Mouse (Mus musculus) cerebellum, postnatal 10 days (tissue): Measurements from ENCODE around the gene Mapk8.
A peak's percentile ranks its signal among the peaks of the same experiment; 100 is the strongest.

Experiments used
- DNase-seq, 2 experiments: peaks; one replicate each; pipeline ENCODE4 v3.0.0; 2021; ENCODE audit warnings: mixed read lengths in 2 of 2

Gene Mapk8

DNA sequence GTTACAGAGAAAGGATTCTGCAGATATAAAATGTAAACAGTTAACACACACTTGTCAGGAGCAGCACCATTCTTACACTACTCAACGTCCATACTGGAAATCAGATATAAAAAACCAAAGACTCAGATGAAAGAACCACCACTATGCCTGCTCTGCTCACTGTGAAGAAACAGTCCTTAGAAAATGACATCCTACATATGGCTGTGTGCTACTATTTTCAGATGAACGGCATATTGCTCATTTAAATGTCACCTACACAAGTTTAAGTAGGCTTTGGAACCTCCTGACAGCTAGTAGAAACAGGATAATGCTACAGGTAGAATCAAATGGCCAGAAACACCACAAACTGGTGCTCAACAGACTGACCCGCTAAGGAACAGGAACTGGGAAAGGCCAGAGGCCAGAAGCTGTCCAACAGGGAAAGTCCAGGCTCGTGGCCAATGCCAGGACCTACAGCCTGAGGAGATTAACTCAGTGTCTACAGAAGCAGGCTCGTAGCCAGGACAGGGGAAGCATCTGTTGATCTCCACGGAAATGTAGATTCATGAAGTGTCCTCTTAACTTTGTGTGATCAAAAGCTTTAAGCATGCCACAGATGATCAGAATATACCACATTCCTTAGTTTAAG lies 66.0 kb downstream of the Mapk8 start:
- DNase-seq: peak; percentile 65 to 80

DNA sequence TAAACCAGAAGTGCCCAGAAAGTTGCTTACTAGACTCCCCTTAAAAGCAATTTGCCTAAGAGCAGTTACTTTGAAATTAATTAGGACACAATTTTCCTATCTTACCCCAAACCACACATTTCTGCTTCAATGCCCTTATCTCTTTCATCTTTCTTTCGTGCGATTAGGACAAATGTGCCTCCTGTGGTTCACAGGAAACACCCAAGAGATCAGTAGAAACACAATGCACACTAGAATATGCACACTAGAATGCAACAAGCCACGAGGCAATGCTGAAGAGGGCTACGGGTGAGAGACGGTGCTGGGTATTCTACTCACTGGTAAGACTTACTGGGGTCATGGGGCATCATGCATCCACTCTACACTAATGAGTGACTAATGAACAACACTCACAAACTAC lies 68.2 kb downstream of the Mapk8 start:
- DNase-seq: no peak

DNA sequence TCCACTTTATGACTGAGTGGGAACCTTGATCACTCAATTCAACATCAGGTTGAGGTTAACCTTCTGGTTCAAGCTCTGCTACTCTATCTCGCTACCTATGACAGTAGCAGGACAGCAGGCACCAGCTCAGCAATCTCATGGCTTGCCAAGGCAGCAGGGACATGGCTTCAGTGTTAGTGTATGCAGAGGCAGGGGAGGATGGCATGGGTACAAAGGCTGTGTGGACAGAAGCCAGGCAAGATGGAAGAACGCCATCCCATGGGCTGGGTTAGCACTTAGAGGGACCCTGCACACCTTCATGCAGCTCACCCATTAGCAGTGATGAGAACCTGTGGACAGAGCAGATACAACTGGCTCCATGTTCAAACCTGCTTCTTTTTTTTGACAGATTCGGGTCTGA lies 69.7 kb downstream of the Mapk8 start:
- peak; percentile 57 to 70 for DNase-seq

DNA sequence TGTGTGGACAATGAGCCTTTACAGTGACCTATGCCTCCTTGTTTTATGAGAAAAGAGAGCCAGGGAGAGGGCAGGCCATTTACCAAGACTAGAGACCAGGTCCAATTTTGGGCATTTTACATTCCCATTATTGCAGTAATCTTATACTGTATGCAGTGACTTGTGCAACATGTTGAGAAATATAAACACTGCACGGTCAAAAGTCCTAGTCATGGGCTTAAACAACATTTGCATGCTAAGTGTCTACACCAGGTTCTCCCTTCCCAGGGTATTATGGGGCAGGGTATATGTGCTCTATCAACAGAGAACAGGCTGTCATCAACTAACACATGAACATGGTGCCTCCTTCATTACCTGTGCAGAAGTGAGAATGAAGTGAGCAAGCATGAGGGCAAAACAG lies 72.9 kb downstream of the Mapk8 start:
- no peak for DNase-seq

DNA sequence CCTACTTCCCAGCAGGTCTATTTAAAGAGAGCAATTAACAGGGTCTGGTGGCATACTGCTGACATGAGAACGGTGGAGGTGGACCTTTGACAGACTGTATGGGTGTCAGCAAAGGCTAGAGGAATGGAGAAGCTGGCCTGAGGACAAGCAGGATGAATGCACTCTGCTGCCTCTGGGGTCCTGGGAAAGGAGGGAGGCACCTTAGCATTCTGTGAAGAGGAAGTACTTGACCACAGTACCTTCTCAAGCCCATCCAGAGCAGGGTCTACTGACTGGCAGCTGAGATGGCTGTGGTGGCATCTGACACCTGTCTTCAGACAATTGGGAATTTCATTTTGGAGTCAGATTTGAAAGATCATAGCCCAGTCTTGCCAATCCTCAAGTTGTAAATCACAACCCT lies 73.7 kb downstream of the Mapk8 start:
- no peak for DNase-seq

DNA sequence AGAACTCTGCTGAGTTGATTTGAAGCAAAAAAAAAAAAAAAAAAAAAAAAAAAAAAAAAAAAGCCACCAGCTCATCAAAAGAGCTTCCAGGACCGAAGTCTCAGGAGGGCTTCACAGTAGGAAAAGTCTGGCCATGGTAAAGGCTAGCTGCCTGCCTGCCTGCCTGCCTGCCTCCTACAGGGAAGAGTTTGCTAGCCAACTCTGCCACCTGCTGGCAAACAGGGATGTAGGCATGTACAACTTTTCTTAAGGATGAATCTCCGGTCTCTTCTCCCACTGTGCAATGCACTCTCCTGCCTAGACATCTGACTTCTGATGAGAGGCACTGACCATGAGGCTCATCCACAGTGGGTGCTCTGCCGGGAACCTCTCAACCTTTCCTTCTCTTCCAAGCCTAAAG lies 75.7 kb downstream of the Mapk8 start:
- peak; percentile 80 to 82 for DNase-seq

DNA sequence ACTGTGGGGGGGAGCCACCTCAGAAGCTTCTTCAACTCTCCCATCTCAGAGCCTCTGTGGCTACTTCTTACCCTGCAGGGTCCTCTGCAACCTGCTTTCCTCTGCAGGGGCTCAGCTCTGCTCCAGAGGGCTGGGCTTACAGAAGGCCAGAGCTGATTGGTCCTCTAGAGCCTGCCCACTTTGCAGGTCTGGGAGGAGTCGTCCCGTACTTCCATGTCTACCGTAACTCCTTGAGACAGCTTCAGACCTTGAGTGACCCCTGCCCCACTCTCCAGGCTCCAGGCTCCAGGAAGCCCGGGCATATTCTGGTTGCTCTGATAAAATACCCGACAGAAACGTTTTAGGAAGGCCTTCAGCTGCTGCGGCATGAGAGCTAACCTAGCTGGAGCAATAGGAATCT lies 76.9 kb downstream of the Mapk8 start:
- DNase-seq: peak in 1 of 2 experiments; percentile 22

DNA sequence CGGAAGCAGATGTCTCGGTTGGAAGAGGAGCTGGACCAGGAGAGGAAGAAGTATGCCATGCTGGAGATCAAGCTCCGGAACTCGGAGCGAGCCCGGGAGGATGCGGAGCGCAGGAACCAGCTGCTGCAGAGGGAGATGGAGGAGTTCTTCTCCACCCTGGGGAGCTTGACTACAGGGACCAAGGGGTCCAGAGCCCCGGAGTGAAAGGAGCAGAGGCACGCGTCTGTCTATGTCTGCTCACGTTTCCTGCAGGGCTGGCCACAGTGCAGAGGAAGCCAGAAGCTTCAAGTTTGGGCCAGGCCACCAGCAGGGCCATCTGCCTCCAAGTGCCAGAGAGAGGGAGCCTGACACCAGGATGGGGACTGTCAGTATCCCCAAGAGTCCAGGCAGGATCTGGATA lies 77.6 kb downstream of the Mapk8 start:
- DNase-seq: peak in 1 of 2 experiments; percentile 57

DNA sequence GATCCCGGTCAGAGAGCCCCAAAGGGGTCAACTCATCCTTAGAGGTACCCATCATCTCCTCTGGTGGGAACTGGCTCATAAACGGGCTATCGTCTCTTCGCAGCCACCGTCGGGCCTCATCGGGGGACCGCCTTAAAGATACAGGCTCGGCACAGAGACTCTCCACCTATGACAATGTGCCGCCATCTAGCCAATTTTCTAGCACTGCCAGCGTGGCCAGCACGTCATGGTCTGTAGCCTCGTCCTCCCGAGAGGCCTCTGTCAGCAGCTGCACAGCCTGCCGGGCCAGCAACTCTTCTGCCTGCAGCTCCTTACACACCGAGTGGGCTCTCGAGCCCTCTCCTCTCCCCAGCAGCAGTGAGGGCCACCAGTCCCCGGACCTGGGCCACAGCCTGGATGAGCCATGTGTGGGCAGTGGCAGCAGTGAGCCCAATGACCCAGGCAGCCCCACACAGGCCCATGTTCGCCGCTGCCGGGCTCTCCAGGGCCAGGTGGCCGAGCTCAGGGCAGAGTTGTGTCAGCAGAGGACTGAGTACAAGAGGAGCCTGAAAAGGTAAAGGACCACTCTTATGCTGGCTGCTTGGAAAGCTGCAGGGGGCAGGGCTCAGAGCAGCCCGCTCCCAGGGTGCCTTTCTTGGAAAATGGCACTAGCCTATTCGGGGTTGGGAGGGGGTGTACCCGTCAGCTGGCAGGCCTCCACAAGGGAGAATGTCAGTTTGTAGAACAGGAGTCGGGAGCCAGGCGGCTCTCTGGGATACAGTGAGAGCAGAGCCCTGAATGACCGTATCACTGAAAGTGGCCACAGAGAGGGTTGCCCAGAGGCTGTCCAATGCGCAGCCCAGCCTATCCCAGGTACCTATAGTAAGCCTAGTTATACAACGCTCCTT lies 79.8 kb downstream of the Mapk8 start:
- peak; percentile 53 to 60 for DNase-seq

DNA sequence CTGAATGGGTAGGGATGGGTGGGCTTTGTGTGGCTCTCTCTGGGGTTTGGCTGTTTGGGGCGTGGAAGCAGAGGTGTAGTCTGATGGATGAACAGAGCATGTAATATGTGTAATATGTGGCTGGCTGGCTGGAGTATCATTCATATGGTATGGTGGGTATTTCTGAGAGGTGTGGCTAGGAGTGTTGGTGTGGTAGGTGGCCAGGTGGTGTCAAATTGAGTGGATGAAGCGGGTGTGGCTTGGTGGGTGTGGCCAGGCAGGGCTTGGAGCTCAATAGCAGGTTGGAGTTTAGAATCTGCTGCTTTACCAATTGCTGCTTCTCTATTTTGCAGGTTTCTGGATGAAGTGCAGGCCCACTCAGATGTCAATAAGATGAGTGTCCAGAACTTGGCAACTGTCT lies 82.9 kb downstream of the Mapk8 start:
- DNase-seq: no peak

DNA sequence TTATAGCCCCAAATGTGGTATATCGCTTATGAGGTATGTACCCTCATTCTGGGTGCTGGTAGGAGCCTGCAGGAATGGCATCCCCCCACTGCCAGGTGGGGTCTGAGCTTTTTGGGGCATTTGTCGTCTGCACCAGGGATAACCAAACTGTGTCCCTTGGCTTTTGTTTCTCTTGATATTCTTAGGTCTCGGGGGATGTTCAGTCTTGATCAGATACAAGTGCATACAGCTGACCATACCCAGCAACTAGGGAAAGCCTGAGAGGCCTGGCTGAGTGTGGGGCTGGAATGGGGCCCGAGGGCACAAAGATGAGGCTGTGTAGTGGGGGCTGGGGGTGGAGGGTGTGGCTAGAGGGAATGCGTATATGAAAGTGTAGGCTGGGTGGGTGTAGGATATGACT lies 83.3 kb downstream of the Mapk8 start:
- no peak for DNase-seq

DNA sequence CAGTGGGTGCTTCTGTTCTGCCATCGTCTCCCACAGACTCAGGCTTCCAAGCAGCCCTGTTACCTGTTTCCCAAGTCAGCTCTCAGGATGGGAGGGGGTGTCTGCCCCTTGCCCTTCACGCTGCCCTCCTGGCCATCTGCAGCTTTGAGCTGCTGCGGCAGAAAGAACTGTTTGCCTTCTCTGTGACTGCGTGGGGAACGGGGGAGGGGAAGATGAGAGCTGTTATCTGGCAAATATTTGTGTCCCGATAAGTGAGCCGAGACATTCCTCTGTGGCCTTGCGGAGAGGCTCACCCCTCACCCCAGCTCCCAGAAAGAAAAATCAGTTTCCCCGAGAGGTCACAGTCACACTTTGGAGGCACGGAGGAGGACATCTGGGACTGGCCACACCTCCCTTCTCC lies 84.2 kb downstream of the Mapk8 start:
- DNase-seq: no peak

DNA sequence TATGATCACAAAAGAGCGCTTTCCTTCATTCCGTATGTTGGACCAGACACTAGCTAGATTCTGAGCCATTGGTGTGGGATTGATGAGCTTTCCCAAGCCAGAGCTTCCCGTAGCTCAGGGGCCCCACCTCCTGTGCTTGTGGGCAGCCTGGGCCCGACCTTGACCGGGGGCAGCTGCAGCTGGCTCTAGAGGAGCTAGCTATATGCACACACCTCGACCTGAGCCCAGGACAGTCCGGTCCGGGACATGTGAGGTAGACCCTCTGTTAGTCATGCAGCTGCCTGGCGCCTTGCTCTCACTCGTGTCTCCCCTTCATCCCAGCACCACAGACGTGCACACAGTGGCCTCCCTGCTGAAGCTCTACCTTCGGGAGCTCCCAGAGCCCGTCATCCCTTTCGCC lies 84.8 kb downstream of the Mapk8 start:
- DNase-seq: no peak

DNA sequence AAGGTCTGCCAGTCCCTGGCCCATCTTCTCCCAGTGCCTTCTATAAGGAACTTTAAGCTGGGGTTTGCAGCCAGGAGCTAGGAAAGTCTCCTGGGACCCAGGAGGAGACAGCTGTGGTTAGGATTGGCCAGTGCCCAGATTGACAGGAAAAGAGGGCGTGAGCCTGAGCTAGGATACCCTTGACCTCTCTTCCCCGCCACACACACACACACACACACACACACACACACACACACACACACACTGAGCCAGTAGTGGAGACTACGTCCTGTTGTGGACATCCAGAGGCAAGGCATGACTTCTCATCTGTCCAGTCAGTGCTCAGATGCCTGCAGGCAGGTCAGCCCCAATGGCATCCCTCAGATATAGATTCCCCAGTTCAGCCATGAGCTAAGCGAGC lies 85.4 kb downstream of the Mapk8 start:
- no peak for DNase-seq

DNA sequence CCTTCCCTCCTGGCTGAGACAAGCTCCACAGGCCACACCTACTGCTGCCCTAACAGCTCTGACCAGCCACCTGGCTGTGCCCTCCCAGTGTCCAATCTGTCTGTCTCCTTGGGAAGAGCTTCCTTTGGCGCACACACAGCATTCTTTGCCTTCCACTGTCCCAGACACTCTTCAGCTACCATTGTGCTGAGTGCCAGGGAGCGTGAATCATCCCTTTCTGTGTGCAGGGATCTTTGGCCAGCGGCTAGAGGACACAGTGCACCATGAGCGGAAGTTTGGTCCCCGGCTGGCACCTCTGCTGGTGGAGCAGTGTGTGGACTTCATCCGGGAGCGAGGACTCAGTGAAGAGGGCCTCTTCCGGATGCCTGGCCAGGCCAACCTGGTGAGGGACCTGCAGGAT lies 88.1 kb downstream of the Mapk8 start:
- no peak for DNase-seq

DNA sequence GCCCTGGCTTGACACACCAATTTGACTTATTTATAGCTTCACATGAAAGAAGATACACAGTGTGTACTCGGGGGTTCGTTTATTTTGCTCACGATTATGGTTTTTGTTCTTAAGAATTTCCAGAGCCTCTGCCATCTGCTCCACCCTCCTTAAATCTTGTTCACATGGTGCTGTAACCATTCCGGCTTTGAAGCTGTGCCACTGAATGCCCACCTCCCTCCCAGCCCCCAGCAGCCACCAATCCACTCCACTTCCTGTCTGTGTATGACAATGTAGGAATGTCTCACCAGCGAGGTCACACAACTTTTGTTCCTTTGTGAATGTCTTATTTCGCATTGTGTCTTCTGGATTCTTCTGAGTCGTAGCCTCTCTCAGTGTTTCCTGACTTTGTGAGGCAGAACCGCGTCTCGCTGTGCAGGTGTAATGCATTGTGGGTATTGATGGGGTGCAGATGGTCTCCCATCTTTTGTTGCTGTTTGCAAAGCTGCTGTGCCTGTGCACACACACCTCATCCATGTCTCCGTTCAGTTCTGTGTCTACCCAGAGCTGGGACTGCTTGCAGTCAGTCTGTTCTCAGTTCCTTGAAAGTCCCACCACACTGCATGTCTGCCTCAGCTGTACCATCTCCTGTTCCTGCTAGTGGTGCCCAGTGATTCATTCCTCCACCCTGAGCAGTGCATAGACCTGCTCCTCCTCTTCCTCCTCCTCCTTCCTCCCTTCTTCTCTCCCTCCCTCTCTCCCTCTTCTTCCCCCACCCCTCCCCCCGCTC lies 89.2 kb downstream of the Mapk8 start:
- no peak for DNase-seq

DNA sequence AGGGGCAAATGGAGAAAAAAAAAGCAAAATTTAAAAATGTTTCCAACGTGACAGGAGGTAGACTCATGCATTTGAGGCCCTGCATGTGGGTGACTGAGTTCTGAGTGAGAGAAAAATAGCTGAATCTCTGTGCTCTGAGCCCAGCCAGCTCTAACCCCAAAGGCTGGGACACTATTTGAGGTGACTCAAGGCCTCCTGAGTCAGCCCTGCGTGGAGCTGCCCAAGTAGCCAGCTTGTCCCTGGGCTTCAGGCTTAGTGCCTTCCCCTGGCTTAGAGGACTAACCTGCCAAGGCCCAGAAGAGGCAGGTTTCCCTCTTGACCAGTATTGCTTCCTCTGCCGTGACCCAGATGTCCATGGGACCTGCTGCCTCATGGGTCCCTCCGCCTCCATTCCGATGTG lies 91.7 kb downstream of the Mapk8 start:
- DNase-seq: no peak

DNA sequence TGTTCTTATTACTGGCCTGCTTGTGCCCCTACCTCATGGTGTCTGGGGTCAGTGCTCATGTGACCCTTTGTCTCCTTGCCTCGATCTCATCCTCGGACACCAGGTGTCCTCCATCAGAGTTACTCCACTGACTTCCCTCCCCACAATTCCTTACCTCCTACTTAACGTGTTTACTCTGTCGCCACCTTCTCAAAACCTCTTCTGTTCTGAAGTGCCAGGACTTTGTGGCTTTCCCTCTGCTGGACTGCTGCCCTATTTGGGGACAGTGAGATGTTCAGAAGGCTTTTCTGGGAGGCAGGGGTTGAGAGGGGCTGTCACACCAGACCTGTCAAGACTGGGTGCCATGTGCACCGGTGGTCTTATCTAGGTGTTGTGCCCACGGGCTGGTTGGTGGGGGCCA lies 94.1 kb downstream of the Mapk8 start:
- no peak for DNase-seq

DNA sequence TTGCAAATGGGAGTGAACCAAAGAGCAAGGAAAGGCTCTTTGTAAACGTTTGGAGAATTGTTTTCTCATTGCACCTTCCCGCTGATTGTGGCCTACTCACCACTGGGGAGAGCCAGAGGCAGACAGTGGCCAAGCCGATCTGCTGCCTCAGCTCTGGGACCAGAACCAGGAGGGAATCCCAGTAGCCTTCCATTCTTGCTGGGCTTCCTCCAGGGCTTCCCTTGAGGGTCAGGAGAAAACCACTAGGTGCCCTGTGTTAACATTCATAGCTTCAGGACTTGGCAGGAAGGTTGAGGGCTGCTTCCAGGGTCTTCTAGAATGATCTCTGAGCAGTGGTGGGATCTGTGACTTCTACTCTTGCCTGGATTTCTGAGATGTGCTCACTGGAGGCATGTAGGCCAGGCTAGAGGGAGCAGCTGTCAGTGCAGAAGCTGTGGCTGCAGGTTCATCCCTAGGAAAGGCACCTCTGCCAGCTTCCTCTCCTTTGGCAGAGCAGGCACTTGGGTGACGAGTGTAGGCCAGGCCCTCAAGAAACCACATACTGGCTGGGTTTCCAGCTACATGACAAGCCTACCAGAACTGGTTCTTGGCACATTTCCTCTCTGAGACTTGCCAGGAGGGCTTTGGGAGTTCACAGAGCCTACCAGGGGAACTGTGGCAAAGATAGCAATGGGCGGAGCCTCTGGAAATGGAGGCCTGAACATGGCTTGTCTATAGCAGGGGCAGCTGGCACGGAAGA lies 94.8 kb downstream of the Mapk8 start:
- DNase-seq: peak; percentile 42 to 56

DNA sequence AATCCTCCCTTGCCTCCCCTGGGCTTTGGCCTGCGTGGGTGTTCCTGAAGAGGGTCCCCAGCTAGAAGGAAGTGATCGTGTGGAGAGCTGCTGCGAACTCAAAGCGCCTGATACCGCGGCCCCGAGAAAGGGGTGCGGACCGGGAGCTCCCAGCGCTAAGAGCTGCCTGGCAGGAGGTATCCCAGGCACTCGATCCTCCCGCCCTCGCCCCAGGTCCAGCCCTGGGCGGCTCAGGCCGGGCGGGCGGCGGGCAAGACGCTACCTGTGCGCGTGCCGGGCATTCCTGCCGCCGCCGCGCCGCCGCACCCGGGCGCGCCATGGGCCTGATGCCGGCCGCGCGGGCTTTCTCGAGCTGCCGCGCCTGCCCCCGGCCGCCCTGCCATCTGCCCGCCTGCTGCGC lies 95.9 kb downstream of the Mapk8 start:
- DNase-seq: no peak

DNA sequence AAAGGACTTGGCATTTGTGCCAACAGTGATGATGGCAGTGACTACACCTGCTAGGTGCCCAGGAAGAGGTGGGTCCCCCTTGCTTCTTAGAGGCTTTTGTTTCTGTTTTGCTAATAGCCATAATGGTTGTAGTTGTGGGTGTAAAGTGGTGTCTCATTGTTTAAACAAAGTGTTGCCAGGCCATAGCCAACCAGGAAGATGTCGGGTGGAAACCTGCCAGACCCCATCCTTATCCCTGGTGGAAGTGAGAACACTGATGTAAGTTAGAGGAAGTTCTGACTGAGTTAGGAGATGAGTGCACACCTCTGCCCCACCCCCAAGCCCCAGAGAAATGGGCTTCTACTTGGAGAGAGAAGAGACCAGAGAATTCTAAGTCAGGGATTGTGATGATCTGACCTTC lies 98.8 kb downstream of the Mapk8 start:
- DNase-seq: no peak

DNA sequence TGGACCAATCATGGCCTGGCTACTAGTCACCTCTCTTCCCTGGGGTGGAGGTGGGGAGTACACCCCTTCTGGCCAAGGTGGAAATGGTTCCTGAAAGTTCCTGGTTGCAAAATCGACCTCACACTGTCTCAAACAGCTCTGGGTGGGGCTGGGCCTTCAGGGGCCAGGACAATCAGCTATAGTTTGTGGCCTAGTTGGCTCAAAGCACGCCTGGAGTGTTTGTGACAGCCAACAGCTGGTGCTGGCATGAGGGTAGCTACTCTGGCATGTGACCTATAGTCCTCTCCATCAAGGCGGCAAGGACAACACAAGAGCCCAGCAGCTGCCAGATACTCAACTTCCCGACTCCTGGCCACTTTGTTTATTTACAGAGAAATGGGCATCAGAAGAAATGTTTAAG lies 99.2 kb downstream of the Mapk8 start:
- DNase-seq: no peak

DNA sequence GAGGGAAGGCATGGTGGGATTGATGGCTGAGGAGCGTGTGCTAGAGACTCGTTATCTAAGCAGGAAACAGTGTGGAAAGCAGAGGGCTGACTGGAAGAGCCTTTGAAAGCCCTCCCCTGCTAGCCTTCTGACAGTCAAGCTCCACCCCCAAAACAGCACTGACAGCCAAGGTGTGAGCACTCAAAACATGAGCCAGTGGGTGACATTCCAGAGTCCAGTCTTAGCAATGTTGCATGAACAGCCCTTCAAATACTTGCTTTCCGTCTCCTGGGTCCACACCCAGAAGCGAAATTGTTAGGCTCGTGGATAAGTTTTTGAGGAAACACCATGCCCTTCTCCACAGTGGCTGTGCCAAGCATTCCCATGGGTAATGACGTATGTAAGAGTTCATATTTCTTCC lies 100.4 kb downstream of the Mapk8 start:
- no peak for DNase-seq
